Mouse (Mus musculus) intestine, postnatal 0 days (tissue): ENCODE results near the gene Usp2. TPM values are rescaled to one million over a fixed set of nuclear protein-coding genes. Genes with fewer than 3 reads are reported as not detected.
A peak's percentile ranks its signal among the peaks of the same experiment; 100 is the strongest.
"Not testable (repeated sequence)": the region's sequence is repeated elsewhere in the genome, so short reads cannot be mapped to it uniquely, and the experiment has no call there.

ENCODE experiments used
- ATAC-seq: fragments of 200-750 bp; cut with Nextera tagmentation; 2 replicates; pipeline ENCODE4 v1.8.0; 2017; ENCODE audit warnings: mild to moderate bottlenecking, moderate TSS enrichment, moderate library complexity
- H3K27ac ChIP-seq: fragments of 300-500 bp; sonication (generic); 2 replicates; pipeline ENCODE4 v1.5.1; 2014; ENCODE audit warnings: mild to moderate bottlenecking, low read depth, low read length, moderate library complexity
- H3K27me3 ChIP-seq: fragments of 300-500 bp; sonication (generic); replicated peaks from 2 replicates; pipeline ENCODE4 v1.6.1; 2014; ENCODE audit warnings: low read length, mixed read lengths; ENCODE audit not compliant: control insufficient read depth, insufficient read depth
- H3K36me3 ChIP-seq: fragments of 300-500 bp; sonication (generic); 2 replicates; pipeline ENCODE4 v1.6.1; 2014; ENCODE audit warnings: mild to moderate bottlenecking, moderate library complexity; ENCODE audit not compliant: control insufficient read depth, insufficient read depth
- H3K4me1 ChIP-seq: fragments of 300-500 bp; sonication (generic); replicated peaks from 2 replicates; pipeline ENCODE4 v1.6.1; 2014; ENCODE audit warnings: antibody characterized with exemption, low read length, mixed read lengths; ENCODE audit not compliant: control insufficient read depth, insufficient read depth
- H3K4me2 ChIP-seq: fragments of 300-500 bp; sonication (generic); replicated peaks from 2 replicates; pipeline ENCODE4 v1.6.1; 2014; ENCODE audit warnings: low read depth, mild to moderate bottlenecking, moderate library complexity
- H3K4me3 ChIP-seq: fragments of 300-500 bp; sonication (generic); 2 replicates; pipeline ENCODE4 v1.5.1; 2014; ENCODE audit warnings: low read depth, low read length
- H3K9ac ChIP-seq: fragments of 300-500 bp; sonication (generic); 2 replicates; pipeline ENCODE4 v1.6.1; 2014; ENCODE audit warnings: mild to moderate bottlenecking, low read depth, low read length
- H3K9me3 ChIP-seq: fragments of 300-500 bp; sonication (generic); 2 replicates; pipeline ENCODE4 v1.6.1; 2016; ENCODE audit warnings: mixed run types; ENCODE audit not compliant: control insufficient read depth
- CTCF ChIP-seq: sonication (generic); IDR thresholded peaks from 2 replicates; pipeline ENCODE4 v1.5.1; 2016; ENCODE audit warnings: low read depth, mild to moderate bottlenecking, control low read depth, antibody characterized with exemption, moderate library complexity
- WGBS: fragments of 180-500 bp; shearing (Covaris S2); extraction: QIAGEN DNeasy Blood & Tissue Kit; methylation state at CpG from one replicate; pipeline ENCODE4 v1.1.7; 2014; 5-methylcytosine and 5-hydroxymethylcytosine counted together
- polyA plus RNA-seq: library from polyadenylated mRNA; unstranded; fragments of >200 nt; fragmentation: Nextera tagmentation; extraction: Ambion mirVana; gene quantifications from 2 replicates; pipeline ENCODE4 v1.2.1, GENCODE M21; 2015

The Usp2 gene
- polyA plus RNA-seq, 1 experiment from 2014 or later: 10.4 TPM

DNA sequence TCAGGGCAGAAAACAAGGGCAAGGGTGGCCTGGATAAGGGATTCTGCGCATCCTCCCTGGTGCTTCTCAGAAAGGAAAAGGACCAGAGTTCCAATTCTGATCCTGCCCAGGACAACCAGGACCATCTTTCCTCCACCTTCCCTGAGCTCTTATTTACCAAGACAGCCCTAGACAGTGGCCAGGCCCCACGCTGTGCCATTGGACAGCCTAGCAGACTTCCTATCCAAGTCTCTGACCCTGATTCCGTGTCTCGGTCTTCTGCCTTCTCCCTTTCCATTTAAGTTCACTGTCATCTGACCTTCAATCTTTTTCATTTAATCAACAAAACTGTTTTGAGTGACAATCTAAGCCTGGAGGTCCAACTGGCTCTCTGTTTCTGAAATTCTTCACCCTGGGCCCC lies 39.8 kb downstream of the Usp2 start:
- peaks cover 11% of the 10 kb centered on the region; the same call in 1 of the 2 replicates for H3K36me3 ChIP-seq
- H3K27ac ChIP-seq: peak overlapping the region; percentile 17; the same call in 1 of the 2 replicates
- H3K4me2 ChIP-seq: peak overlapping the region; percentile 43; the same call in 1 of the 2 replicates
- WGBS: 70% methylated on average over 4 of the region's 4 CpGs
- TF ChIP-seq CTCF: no peak
- no peak for ATAC-seq
- H3K4me1 ChIP-seq: no peaks in the 10 kb centered on the region
- H3K9ac ChIP-seq: no peak overlapping the region
- H3K4me3 ChIP-seq: no peak overlapping the region
- H3K27me3 ChIP-seq: no peaks in the 10 kb centered on the region
- no peaks in the 10 kb centered on the region for H3K9me3 ChIP-seq

DNA sequence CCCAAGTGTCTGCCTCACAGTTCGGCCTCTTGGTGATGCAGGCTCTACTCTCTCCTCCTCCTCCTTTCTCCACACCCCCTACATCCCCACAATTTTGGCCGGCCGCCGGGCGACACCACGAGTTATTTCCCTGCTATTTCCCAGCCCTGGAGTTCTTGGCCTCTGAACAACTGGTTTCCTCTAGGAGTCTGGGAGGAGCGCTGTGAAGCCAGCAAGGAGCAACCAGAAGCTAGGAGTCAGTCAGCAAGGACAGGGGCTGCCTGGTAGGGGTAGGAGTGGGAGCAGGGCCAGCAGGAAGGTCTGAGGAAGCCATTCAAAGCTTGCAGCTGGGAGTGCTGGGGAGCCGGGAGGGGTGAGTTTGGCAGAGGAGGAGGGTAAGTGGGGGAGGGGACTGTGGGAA lies 40.3 kb downstream of the Usp2 start, which contains the start of gene C1qtnf5:
TSS of gene C1qtnf5 (plus strand) at position 136 of the 400 bp plus-strand sequence.
- H3K4me1 ChIP-seq: no peaks in the 10 kb centered on the region
- no peak within 1 kb of the TSS for H3K4me3 ChIP-seq
- H3K9ac ChIP-seq: 0 out of 2 replicates have a peak within 1 kb of the TSS, but pooled peaks have one; percentile 22
- TF ChIP-seq CTCF: peak; percentile 31; the same call in 1 of the 2 replicates
- H3K27me3 ChIP-seq: no peaks in the 10 kb centered on the region
- peak within 1 kb of the TSS; percentile 30 for H3K27ac ChIP-seq
- peak; percentile 16; the same call in 1 of the 2 replicates for ATAC-seq
- peak within 1 kb of the TSS; percentile 43 for H3K4me2 ChIP-seq
- WGBS: 55% methylated on average over 8 of the region's 8 CpGs
- no peaks in the 10 kb centered on the region for H3K9me3 ChIP-seq
- H3K36me3 ChIP-seq: peaks cover 11% of the 10 kb centered on the region; the same call in 1 of the 2 replicates

DNA sequence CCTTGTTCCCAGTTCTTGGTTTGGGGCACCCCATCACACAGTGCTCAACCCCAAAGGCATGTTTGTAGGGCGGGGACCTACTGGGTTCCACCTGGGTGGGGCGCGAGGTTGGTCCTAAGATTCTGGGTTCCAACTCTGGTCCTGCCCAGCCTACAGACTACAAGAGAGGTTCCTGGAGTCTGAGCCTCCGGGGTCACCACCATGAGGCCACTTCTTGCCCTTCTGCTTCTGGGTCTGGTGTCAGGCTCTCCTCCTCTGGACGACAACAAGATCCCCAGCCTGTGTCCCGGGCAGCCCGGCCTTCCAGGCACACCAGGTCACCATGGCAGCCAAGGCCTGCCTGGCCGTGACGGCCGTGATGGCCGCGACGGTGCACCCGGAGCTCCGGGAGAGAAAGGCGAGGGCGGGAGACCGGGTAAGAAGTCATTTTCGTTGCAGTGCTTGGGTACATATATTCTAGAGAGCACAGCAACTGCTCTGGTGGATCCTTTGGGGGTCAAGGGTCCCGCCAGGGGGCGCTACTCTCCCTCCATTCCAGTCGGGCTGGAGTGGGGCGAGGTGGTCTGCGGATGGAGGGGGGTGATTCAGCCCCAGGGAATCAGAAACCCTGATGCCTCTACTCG lies 40.8 kb downstream of the Usp2 start:
- WGBS: 53% methylated on average over 25 of the region's 25 CpGs
- H3K9ac ChIP-seq: 0 out of 2 replicates have a peak overlapping the region, but pooled peaks have one; percentile 22
- no peak for ATAC-seq
- no peak overlapping the region for H3K4me3 ChIP-seq
- peaks cover 11% of the 10 kb centered on the region; the same call in 1 of the 2 replicates for H3K36me3 ChIP-seq
- no peaks in the 10 kb centered on the region for H3K9me3 ChIP-seq
- peak; percentile 66 for TF ChIP-seq CTCF
- H3K27ac ChIP-seq: peak overlapping the region; percentile 30; the same call in 1 of the 2 replicates
- H3K4me1 ChIP-seq: no peaks in the 10 kb centered on the region
- no peaks in the 10 kb centered on the region for H3K27me3 ChIP-seq
- peak overlapping the region; percentile 43 for H3K4me2 ChIP-seq

DNA sequence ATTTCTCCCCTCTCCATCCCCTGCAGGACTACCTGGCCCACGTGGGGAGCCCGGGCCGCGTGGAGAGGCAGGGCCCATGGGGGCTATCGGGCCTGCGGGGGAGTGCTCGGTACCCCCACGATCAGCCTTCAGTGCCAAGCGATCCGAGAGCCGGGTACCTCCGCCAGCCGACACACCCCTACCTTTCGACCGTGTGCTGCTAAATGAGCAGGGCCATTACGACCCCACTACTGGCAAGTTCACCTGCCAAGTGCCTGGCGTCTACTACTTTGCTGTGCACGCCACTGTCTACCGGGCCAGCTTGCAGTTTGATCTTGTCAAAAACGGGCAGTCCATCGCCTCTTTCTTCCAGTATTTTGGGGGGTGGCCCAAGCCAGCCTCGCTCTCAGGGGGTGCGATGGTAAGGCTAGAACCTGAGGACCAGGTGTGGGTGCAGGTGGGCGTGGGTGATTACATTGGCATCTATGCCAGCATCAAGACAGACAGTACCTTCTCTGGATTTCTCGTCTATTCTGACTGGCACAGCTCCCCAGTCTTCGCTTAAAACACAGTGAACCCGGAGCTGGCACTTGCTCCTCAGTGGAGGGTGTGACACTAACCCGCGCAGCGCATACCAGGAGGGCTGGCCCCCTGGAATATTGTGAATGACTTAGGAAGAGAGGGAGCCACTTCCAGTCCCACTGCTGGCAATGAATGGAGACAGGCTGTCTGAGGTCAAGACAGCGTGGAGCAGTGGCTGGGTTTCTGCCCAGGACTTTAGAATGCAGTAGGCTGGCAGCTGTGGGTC lies 41.6 kb downstream of the Usp2 start:
- no peak for ATAC-seq
- Histone ChIP-seq H3K4me1 (no peaks in the 10 kb centered on the region), H3K4me2 (peak overlapping the region; percentile 33; the same call in 1 of the 2 replicates), H3K9me3 (no peaks in the 10 kb centered on the region), H3K9ac (no peak overlapping the region), H3K27ac (no peak overlapping the region), H3K36me3 (peaks cover 6% of the 10 kb centered on the region; the same call in 1 of the 2 replicates), H3K27me3 (no peaks in the 10 kb centered on the region), H3K4me3 (no peak overlapping the region)
- WGBS: 82% methylated on average over 31 of the region's 31 CpGs
- no peak for TF ChIP-seq CTCF

DNA sequence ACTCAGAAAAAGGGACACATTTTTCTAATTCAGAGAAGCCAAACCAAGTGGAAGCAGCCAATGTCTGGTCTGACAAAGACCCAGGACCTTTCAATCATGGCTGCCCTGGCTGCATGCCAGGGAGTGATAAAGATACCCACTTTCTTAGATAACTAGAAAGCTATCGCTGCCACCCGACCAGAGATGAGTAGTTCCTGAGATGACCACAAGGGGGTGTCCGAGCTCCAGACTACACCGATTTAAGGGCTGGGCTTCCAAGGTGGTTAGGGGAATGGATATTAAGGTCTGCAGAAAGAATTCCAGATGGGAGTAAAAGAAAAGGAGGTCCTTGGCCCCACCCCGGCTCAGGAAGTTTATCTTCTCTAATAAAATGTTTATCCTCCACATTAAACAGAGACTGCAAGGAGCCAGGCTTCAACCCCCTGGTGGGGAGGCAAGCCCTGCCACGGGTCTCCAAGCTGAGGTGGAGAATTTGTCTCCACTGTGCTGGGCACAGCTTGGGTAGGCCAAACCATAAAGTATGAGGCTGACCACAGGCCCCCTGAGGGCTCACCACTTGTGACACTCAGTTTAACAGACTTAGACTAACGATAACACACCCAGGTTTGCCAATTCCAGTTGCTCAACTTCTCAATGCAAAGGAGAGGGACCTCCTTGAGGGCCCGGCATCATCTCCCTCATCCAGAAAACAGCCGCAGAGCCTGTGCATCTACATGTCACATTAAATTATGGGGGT lies 42.7 kb downstream of the Usp2 start:
- H3K27ac ChIP-seq: no peak overlapping the region
- H3K9ac ChIP-seq: no peak overlapping the region
- H3K4me1 ChIP-seq: no peaks in the 10 kb centered on the region
- ATAC-seq: no peak
- peaks cover 5% of the 10 kb centered on the region; the same call in 1 of the 2 replicates for H3K36me3 ChIP-seq
- TF ChIP-seq CTCF: peak; percentile 86
- no peaks in the 10 kb centered on the region for H3K27me3 ChIP-seq
- H3K4me2 ChIP-seq: peak overlapping the region; percentile 33
- no peak overlapping the region for H3K4me3 ChIP-seq
- 23% methylated on average over 9 of the region's 9 CpGs for WGBS
- no peaks in the 10 kb centered on the region for H3K9me3 ChIP-seq

DNA sequence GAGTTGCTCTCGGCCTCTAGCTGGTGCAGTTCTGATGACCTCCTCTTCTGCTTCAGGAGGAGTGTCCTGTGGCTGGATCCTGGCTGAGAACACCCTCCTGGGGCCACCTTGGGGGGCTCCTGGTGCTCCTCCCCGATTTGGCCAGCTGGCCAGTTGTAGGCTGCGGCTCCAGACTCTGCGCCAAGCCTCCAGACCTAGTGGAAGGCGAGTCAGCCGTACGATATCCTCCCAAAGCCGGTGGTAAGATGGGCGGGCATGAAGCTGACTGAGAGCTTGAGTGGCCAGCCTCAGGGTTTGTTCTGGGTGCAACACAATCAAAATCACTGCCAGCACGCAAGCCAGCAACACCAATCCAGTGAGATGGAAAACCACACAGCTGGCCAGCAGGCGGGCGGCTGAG lies 45.1 kb downstream of the Usp2 start:
- ATAC-seq, H3K27me3 ChIP-seq, H3K9ac ChIP-seq, H3K36me3 ChIP-seq, H3K4me3 ChIP-seq, H3K9me3 ChIP-seq, H3K27ac ChIP-seq, H3K4me1 ChIP-seq: not testable (repeated sequence)
- peak overlapping the region; percentile 70; the same call in 1 of the 2 replicates for H3K4me2 ChIP-seq
- 45% methylated on average over 9 of the region's 12 CpGs for WGBS
